Mouse (Mus musculus) hindbrain, embryonic 15.5 days (tissue): ENCODE measurements around the gene Ddx19b. TPM values are rescaled to one million over a fixed set of nuclear protein-coding genes. Genes with fewer than 3 reads are reported as not detected.

Source experiments
- ATAC-seq: fragments of 200-750 bp; cut with Nextera tagmentation; 2 replicates; pipeline ENCODE4 v1.8.0; 2017; ENCODE audit warnings: low read depth, moderate number of reproducible peaks, moderate TSS enrichment; ENCODE audit not compliant: low FRiP score
- H3K27ac ChIP-seq: fragments of 300-500 bp; sonication (generic); replicated peaks from 2 replicates; pipeline ENCODE4 v1.5.1; 2015; ENCODE audit warnings: mild to moderate bottlenecking, inconsistent platforms
- H3K27me3 ChIP-seq: fragments of 300-500 bp; sonication (generic); 2 replicates; pipeline ENCODE4 v1.6.1; 2015; ENCODE audit warnings: control low read depth, inconsistent platforms
- H3K36me3 ChIP-seq: fragments of 300-500 bp; sonication (generic); 2 replicates; pipeline ENCODE4 v1.6.1; 2015; ENCODE audit warnings: control low read depth, inconsistent platforms
- H3K4me1 ChIP-seq: fragments of 300-500 bp; sonication (generic); replicated peaks from 2 replicates; pipeline ENCODE4 v1.6.1; 2015; ENCODE audit warnings: control low read depth, inconsistent platforms
- H3K4me2 ChIP-seq: fragments of 300-500 bp; sonication (generic); 2 replicates; pipeline ENCODE4 v1.6.1; 2015; ENCODE audit warnings: moderate library complexity, mild to moderate bottlenecking, inconsistent platforms
- H3K4me3 ChIP-seq: fragments of 300-500 bp; sonication (generic); 2 replicates; pipeline ENCODE4 v1.5.1; 2015; ENCODE audit warnings: mild to moderate bottlenecking, inconsistent platforms
- H3K9ac ChIP-seq: fragments of 300-500 bp; sonication (generic); 2 replicates; pipeline ENCODE4 v1.6.1; 2015; ENCODE audit warnings: inconsistent platforms
- H3K9me3 ChIP-seq: fragments of 300-500 bp; sonication (generic); 2 replicates; pipeline ENCODE4 v1.6.1; 2016; ENCODE audit warnings: control low read depth, inconsistent platforms
- WGBS: fragments of 180-500 bp; shearing (Covaris S2); methylation state at CpG from one replicate; pipeline ENCODE4 v1.1.7; 2015; 5-methylcytosine and 5-hydroxymethylcytosine counted together
- microRNA-seq: library from miRNA; unstranded; fragments of <30 nt; microRNA quantifications from one replicate; pipeline ENCODE4, GENCODE M21; 2016
- polyA plus RNA-seq: library from polyadenylated mRNA; unstranded; fragments of >200 nt; fragmentation: Nextera tagmentation; extraction: Ambion mirVana; gene quantifications from 2 replicates; pipeline ENCODE4 v1.2.1, GENCODE M21; 2015

Ddx19b gene
- polyA plus RNA-seq, 1 experiment from 2014 or later, result 6.2 TPM

DNA sequence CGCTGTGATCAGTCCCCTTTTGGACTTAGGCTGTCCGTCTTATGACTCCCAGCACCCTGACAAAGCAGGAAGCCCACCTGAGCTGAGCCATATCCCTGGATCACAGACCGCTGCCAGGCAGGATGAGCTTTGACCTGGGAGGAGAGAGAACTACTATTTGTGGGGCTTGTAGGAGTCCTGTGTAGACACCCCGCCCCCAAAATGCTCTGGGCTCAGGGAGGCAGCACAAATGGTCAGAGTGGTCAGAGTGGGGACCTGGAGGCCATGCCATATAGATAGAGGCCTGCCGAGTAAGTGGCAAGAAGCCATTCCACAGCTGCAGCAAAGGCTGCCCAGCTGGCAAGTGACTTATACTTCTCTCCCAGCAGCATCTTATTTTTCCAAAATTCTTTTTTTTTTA lies 73.4 kb downstream of the Ddx19b start:
- Histone ChIP-seq H3K4me3 (no peak overlapping the region), H3K4me1 (peaks cover 16% of the 10 kb centered on the region), H3K9me3 (no peaks in the 10 kb centered on the region), H3K27ac (no peak overlapping the region), H3K27me3 (no peaks in the 10 kb centered on the region), H3K9ac (no peak overlapping the region), H3K36me3 (peaks cover 30% of the 10 kb centered on the region), H3K4me2 (no peak overlapping the region)
- WGBS, result 92% methylated on average over 5 of the region's 5 CpGs
- no peak for ATAC-seq

DNA sequence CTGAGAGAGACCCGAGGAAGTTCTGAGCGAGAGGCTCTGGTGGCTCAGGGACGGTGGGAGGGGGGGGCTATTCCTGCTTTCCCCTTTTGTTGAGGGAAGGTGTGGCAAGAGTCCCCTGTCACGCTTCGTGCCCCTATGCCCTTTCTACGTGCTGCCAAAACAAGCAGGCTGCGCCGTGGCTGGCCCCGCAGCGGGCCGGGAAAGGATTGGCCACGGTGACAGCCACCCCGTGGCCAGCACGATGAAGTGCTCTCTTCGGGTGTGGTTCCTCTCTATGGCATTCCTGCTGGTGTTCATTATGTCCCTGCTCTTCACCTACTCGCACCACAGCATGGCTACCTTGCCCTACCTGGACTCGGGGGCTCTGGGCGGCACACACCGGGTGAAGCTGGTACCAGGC lies 74.1 kb downstream of the Ddx19b start:
- Histone ChIP-seq H3K36me3 (peaks cover 23% of the 10 kb centered on the region), H3K4me2 (no peak overlapping the region), H3K9ac (no peak overlapping the region), H3K9me3 (no peaks in the 10 kb centered on the region), H3K27ac (peak overlapping the region; percentile 57; the same call in 1 of the 2 replicates), H3K4me1 (peaks cover 16% of the 10 kb centered on the region), H3K27me3 (no peaks in the 10 kb centered on the region), H3K4me3 (no peak overlapping the region)
- no peak for ATAC-seq
- WGBS, result 91% methylated on average over 19 of the region's 19 CpGs

DNA sequence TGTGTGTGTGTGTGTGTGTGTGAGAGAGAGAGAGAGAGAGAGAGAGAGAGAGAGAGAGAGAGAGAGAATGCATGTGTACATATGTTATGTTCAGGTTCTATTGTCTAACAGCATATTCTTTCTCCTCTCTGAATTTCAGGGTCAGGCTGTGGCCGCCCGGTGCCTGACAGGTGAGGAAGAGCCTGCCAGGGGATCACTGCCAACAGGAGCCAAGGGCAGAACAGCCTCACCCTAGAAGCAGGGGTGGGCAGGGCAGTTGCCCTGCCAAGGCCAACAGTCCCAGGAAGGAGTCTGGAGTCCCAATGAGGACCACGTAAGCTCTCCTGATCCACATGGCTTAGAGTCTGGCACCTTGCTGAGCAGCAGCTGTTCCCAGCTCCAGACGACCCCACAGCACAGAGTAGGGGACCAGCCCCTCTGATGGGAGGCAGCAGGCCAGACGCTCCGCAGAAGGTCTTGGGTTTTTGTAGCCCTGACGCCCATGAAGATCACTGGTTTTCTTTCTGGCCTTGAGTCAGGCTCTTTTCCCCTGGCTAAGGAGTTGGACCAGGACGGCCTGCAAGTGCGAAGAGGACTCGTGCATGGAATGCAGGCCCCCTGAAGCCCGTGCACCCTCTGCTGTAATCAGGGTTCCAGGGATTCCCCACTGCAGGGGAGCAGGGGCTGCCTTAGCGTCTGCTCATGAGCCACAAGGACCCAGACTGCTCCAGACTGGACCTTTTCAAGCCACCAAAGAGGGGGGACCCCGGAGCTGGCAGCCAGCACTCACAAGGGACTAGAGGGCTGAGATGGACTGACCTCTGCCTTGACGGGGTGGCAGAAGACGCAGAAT lies 74.7 kb downstream of the Ddx19b start:
- H3K9ac ChIP-seq, result no peak overlapping the region
- H3K27me3 ChIP-seq, result no peaks in the 10 kb centered on the region
- H3K4me1 ChIP-seq, result peaks cover 16% of the 10 kb centered on the region
- peak; percentile 66; the same call in 1 of the 2 replicates for ATAC-seq
- H3K9me3 ChIP-seq, result no peaks in the 10 kb centered on the region
- H3K4me2 ChIP-seq, result no peak overlapping the region
- peak overlapping the region; percentile 57 for H3K27ac ChIP-seq
- no peak overlapping the region for H3K4me3 ChIP-seq
- peaks cover 18% of the 10 kb centered on the region for H3K36me3 ChIP-seq
- 77% methylated on average over 15 of the region's 15 CpGs for WGBS

DNA sequence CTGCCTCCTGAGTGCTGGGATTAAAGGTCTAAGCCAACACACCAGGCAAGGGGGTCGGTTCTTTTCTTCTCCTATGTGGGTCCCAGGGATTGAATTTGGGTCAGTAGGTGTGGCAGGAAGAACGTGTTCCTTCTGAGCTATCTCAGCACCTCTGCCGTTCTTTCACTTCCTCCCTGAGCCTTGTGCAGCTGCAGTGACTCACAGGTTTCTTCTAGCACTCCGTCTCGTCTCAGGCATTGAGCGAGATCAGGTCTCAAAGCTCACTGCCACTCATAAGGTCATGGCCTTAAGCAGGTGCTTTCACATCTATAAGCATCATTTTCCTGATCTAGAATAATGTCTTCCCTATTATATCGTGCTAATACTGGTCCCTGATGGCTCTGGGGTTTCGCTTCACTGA lies 76.8 kb downstream of the Ddx19b start:
- ATAC-seq, result no peak
- Histone ChIP-seq H3K27me3 (no peaks in the 10 kb centered on the region), H3K9me3 (no peaks in the 10 kb centered on the region), H3K4me2 (no peak overlapping the region), H3K36me3 (peaks cover 18% of the 10 kb centered on the region), H3K27ac (no peak overlapping the region), H3K9ac (no peak overlapping the region), H3K4me1 (peaks cover 16% of the 10 kb centered on the region), H3K4me3 (no peak overlapping the region)
- WGBS, result 80% methylated on average over 8 of the region's 8 CpGs

Small RNA genes within 50 kb of the gene (microRNA-seq; reads per million reads assigned to microRNA genes)
- gene Gm24103 (not detected), gene Mir3473d (not detected)

Other genes starting within 250 kb of the Ddx19b start
- 5.8 and 7.8 TPM in 2 replicates for gene Il34, start 225.8 kb downstream of the Ddx19b start, polyA plus RNA-seq
- 70.7 and 75.4 TPM in 2 replicates for gene Cog4, start 185.2 kb downstream of the Ddx19b start, polyA plus RNA-seq
- gene Sf3b3, start 185.0 kb downstream of the Ddx19b start, polyA plus RNA-seq, result 90.7 and 94.2 TPM in 2 replicates
- 7.1 and 8.6 TPM in 2 replicates for gene Fuk, start 129.3 kb downstream of the Ddx19b start, polyA plus RNA-seq
- 26.8 and 30.3 TPM in 2 replicates for gene St3gal2, start 111.8 kb downstream of the Ddx19b start, polyA plus RNA-seq
- gene Ddx19a, start 34.0 kb downstream of the Ddx19b start, polyA plus RNA-seq, result 10.8 and 12.4 TPM in 2 replicates
- gene Aars, start 1.4 kb upstream of the Ddx19b start, polyA plus RNA-seq, result 86.5 and 88.3 TPM in 2 replicates
- not detected in 2 replicates for gene Exosc6, start 24.6 kb upstream of the Ddx19b start, polyA plus RNA-seq
- gene Clec18a, start 60.7 kb upstream of the Ddx19b start, polyA plus RNA-seq, result 0.52 and 0.92 TPM in 2 replicates
- gene Pdpr, start 62.9 kb upstream of the Ddx19b start, polyA plus RNA-seq, result 10.2 and 11.0 TPM in 2 replicates
- gene Glg1, start 227.5 kb upstream of the Ddx19b start, polyA plus RNA-seq, result 65.0 and 68.5 TPM in 2 replicates